Mouse (Mus musculus) left cerebral cortex, adult 2 months (tissue): ENCODE data around the gene Astn1. TPM values are rescaled to one million over a fixed set of nuclear protein-coding genes. Genes with fewer than 3 reads are reported as not detected.

ENCODE experiments used
- DNase-seq, 2 experiments: peaks; one replicate each; pipeline ENCODE4 v3.0.0; 2021 to 2022; ENCODE audit warnings: low spot score in 2 of 2, mixed read lengths in 1 of 2; ENCODE audit errors: extremely low spot score in 1 of 2
- H3K27ac ChIP-seq: fragments of 200-600 bp; 2 replicates; pipeline ENCODE4 v1.8.1; 2022
- H3K4me3 ChIP-seq: fragments of 200-600 bp; 2 replicates; pipeline ENCODE4 v1.8.1; 2022
- CTCF ChIP-seq: fragments of 200-600 bp; IDR thresholded peaks from 2 replicates; pipeline ENCODE4 v1.8.1; 2022; ENCODE audit warnings: antibody characterized with exemption, mild to moderate bottlenecking, moderate library complexity
- intact Hi-C: fragments of 180-260 bp; cut with DNase I; formaldehyde crosslinking; loops from one replicate; pipeline ENCODE4 v1.15.1; 2025
- microRNA-seq, 2 experiments: library from miRNA; unstranded; fragments of <30 nt; microRNA quantifications; one replicate each; pipeline ENCODE4 v1.2.0; 2021
- total RNA-seq, 2 experiments: library from RNA; stranded (reverse); gene quantifications; 2 replicates each; pipeline ENCODE4 v1.2.3; 2021

Astn1 gene
- total RNA-seq, 2 experiments from 2014 or later = 193 to 196 TPM

- DNase-seq = peak; percentile 28 to 30
- TF ChIP-seq CTCF = peak; percentile 77
- intact Hi-C loops = loop anchor here (1.0 to 10.0 kb wide), 3 partner anchors 240 to 1471 kb away; no protein-coding TSS in a partner anchor
- no peak overlapping the region for H3K4me3 ChIP-seq
- H3K27ac ChIP-seq = no peak overlapping the region
Measured at GRCm38 (mm10) chr1:158713301-158714095, 351.4 kb downstream of the Astn1 start.

DNA sequence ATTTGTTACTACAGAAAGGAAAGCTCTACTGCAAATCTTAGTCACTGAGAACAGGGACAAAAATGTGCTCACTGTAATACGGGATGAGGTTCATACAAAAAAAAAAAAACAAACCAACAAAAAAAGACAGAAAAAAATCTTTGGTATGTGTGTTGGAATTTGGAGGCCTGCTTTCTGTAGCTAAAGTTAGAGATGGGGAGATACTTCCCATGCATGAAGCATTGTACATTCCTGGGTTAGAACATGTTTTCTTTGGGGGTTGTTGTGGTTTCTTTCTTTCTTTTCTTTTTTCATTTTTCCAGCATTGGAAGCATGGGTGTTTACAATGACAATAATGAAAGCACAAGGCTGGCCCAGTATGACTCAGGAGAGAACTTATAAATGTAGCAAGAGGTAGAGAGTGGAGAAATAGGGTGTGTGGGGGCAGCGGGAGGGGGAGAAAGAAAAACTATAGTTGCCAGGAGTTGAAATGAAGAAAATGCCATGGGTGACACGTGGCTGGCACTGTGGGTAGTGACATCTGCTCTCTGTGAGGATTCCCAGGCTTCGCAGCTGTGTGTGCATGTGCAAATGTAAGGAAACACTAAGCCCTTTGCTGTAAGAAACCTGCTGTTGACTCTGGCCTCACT, 370.9 kb downstream of the Astn1 start:
- DNase-seq = peak; percentile 31 to 63
- H3K4me3 ChIP-seq = no peak overlapping the region
- no peak overlapping the region for H3K27ac ChIP-seq
- intact Hi-C loops = loop anchor here (10.0 kb wide), 1 partner anchor 482 kb away; no protein-coding TSS in a partner anchor
- no peak for TF ChIP-seq CTCF

- Histone ChIP-seq H3K27ac (no peak overlapping the region), H3K4me3 (no peak overlapping the region)
- no peak for DNase-seq
- intact Hi-C loops = loop anchor here (10.0 kb wide), 1 partner anchor 475 kb away; no protein-coding TSS in a partner anchor
- TF ChIP-seq CTCF = no peak
Measured at GRCm38 (mm10) chr1:158739132-158739919, 377.3 kb downstream of the Astn1 start.

- Histone ChIP-seq H3K4me3 (no peak overlapping the region), H3K27ac (peak overlapping the region; percentile 0; the same call in 1 of the 2 replicates)
- no peak for DNase-seq
- TF ChIP-seq CTCF = no peak
- intact Hi-C loops = no loop called here
Measured at GRCm38 (mm10) chr1:158740161-158740766, 378.2 kb downstream of the Astn1 start.

DNA sequence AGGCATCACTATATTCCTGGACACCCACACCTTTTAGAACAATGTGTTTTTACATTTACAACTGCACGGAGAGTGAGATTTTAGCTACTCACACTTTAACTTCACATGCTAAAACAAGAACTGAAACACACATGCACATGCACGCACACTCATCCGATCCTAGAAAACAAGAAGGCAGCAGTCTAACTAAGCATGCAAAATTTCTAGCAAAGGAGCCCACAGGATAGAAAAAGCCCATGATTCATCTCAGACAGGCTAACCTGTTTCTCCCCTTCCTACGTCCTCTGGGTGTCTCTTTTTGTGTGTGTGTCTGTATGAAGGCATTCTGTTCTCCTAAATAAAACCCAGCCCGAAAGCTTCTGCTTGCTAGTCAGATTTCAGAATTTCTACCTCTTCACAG, 378.9 kb downstream of the Astn1 start:
- intact Hi-C loops = no loop called here
- peak overlapping the region; percentile 0; the same call in 1 of the 2 replicates for H3K27ac ChIP-seq

More for the DNA sequence above, 378.9 kb downstream of the Astn1 start:
- peak in 1 of 2 experiments; percentile 11 for DNase-seq
- no peak for TF ChIP-seq CTCF
- H3K4me3 ChIP-seq = no peak overlapping the region

Small RNA genes lying within 50 kb of the gene (microRNA-seq; reads per million reads assigned to microRNA genes)
- 180 to 285 reads per million in 2 experiments for gene Mir488

Other genes with a start within 250 kb of the Astn1 start
- 100 to 1,000 TPM; 112 to 117 TPM for gene Brinp2, start 5.9 kb upstream of the Astn1 start, total RNA-seq